Mouse (Mus musculus): ENCODE measurements around the gene Ipo7. TPM values are rescaled to one million over a fixed set of nuclear protein-coding genes. Genes with fewer than 3 reads are reported as not detected.

The Ipo7 gene
- polyA plus RNA-seq, 1 experiment, result 28.3 TPM

GRCm38 (mm10) chr7:110063731-110064130 lies 45.7 kb downstream of the Ipo7 start:
- H3K4me3 ChIP-seq, result no peak overlapping the region
- no peak overlapping the region for H3ac ChIP-seq (ENCODE audit: control insufficient read depth, insufficient read length)
- H3K79me2 ChIP-seq (ENCODE audit: control insufficient read depth, insufficient read depth), result peaks cover 61% of the 10 kb centered on the region
- H3K4me2 ChIP-seq (ENCODE audit: low read depth), result peak overlapping the region; percentile 91
- H3K36me3 ChIP-seq (ENCODE audit: control insufficient read depth, insufficient read depth), result peaks cover 9% of the 10 kb centered on the region
- TF ChIP-seq MYOG (IDR thresholded peaks at IDR 0.05; ENCODE audit: control insufficient read depth in 1 of 3, insufficient read depth in 1 of 3, insufficient read length in 2 of 3, low read depth in 2 of 3) (no peak), SRF (IDR thresholded peaks at IDR 0.05; ENCODE audit: control insufficient read depth, insufficient read length, low read depth) (no peak), POLR2AphosphoS2 (IDR thresholded peaks at IDR 0.05; ENCODE audit: insufficient read length, low read depth) (no peak), TCF3 (IDR thresholded peaks at IDR 0.05; ENCODE audit: insufficient read length, low read depth) (no peak), USF1 (IDR thresholded peaks at IDR 0.05; ENCODE audit: low read depth) (no peak), TCF12 (IDR thresholded peaks at IDR 0.05; ENCODE audit: insufficient read depth, poor library complexity, severe bottlenecking) (no peak), E2F4 (IDR thresholded peaks at IDR 0.05; ENCODE audit: insufficient read depth) (no peak), MYOD1 (IDR thresholded peaks at IDR 0.05; ENCODE audit: control insufficient read depth in 1 of 3, insufficient read length in 2 of 3, low read depth in 2 of 3) (no peak), POLR2A (IDR thresholded peaks at IDR 0.05; ENCODE audit: insufficient read length, low read depth) (no peak)
- no peaks in the 10 kb centered on the region for H3K27me3 ChIP-seq (ENCODE audit: control insufficient read depth, insufficient read depth, insufficient read length)

GRCm38 (mm10) chr7:110069070-110069469 lies 51.0 kb downstream of the Ipo7 start:
- Histone ChIP-seq H3K27me3 (ENCODE audit: control insufficient read depth, insufficient read depth, insufficient read length) (no peaks in the 10 kb centered on the region), H3K4me2 (ENCODE audit: low read depth) (no peak overlapping the region), H3K79me2 (ENCODE audit: control insufficient read depth, insufficient read depth) (peaks cover 38% of the 10 kb centered on the region), H3K4me3 (no peak overlapping the region), H3K36me3 (ENCODE audit: control insufficient read depth, insufficient read depth) (peaks cover 33% of the 10 kb centered on the region), H3ac (ENCODE audit: control insufficient read depth, insufficient read length) (no peak overlapping the region)
- no peak for TF ChIP-seq POLR2AphosphoS2 (IDR thresholded peaks at IDR 0.05; ENCODE audit: insufficient read length, low read depth)
- no peak for TF ChIP-seq USF1 (IDR thresholded peaks at IDR 0.05; ENCODE audit: low read depth)

- Histone ChIP-seq H3K4me3 (no peak overlapping the region), H3K27me3 (ENCODE audit: control insufficient read depth, insufficient read depth, insufficient read length) (no peaks in the 10 kb centered on the region), H3K4me2 (ENCODE audit: low read depth) (no peak overlapping the region), H3ac (ENCODE audit: control insufficient read depth, insufficient read length) (no peak overlapping the region), H3K79me2 (ENCODE audit: control insufficient read depth, insufficient read depth) (no peaks in the 10 kb centered on the region), H3K36me3 (ENCODE audit: control insufficient read depth, insufficient read depth) (peaks cover 34% of the 10 kb centered on the region)
- TF ChIP-seq MYOD1 (IDR thresholded peaks at IDR 0.05; ENCODE audit: control insufficient read depth in 1 of 3, insufficient read length in 2 of 3, low read depth in 2 of 3) (peak in 2 of 3 experiments; percentile 56 to 88), MYOG (IDR thresholded peaks at IDR 0.05; ENCODE audit: control insufficient read depth in 1 of 3, insufficient read depth in 1 of 3, insufficient read length in 2 of 3, low read depth in 2 of 3) (peak in 2 of 3 experiments; percentile 24 to 89), USF1 (IDR thresholded peaks at IDR 0.05; ENCODE audit: low read depth) (no peak), E2F4 (IDR thresholded peaks at IDR 0.05; ENCODE audit: insufficient read depth) (no peak), MAX (IDR thresholded peaks at IDR 0.05; ENCODE audit: low read depth) (no peak), CEBPB (IDR thresholded peaks at IDR 0.05; ENCODE audit: insufficient read depth, poor library complexity, severe bottlenecking) (no peak), TCF12 (IDR thresholded peaks at IDR 0.05; ENCODE audit: insufficient read depth, poor library complexity, severe bottlenecking) (no peak)
Measured at GRCm38 (mm10) chr7:110078168-110078567, 60.1 kb downstream of the Ipo7 start.

- TF ChIP-seq E2F4 (IDR thresholded peaks at IDR 0.05; ENCODE audit: insufficient read depth) (no peak), CEBPB (IDR thresholded peaks at IDR 0.05; ENCODE audit: insufficient read depth, poor library complexity, severe bottlenecking) (no peak), MAX (IDR thresholded peaks at IDR 0.05; ENCODE audit: low read depth) (no peak), SRF (IDR thresholded peaks at IDR 0.05; ENCODE audit: control insufficient read depth, insufficient read length, low read depth) (no peak), POLR2A (IDR thresholded peaks at IDR 0.05; ENCODE audit: insufficient read length, low read depth) (no peak), USF1 (IDR thresholded peaks at IDR 0.05; ENCODE audit: low read depth) (no peak), MYOD1 (IDR thresholded peaks at IDR 0.05; ENCODE audit: control insufficient read depth in 1 of 3, insufficient read length in 2 of 3, low read depth in 2 of 3) (no peak), TCF3 (IDR thresholded peaks at IDR 0.05; ENCODE audit: insufficient read length, low read depth) (no peak), POLR2AphosphoS2 (IDR thresholded peaks at IDR 0.05; ENCODE audit: insufficient read length, low read depth) (no peak), TCF12 (IDR thresholded peaks at IDR 0.05; ENCODE audit: insufficient read depth, poor library complexity, severe bottlenecking) (no peak), REST (IDR thresholded peaks at IDR 0.05; ENCODE audit: insufficient read depth, insufficient read length) (no peak), MYOG (IDR thresholded peaks at IDR 0.05; ENCODE audit: control insufficient read depth in 1 of 3, insufficient read depth in 1 of 3, insufficient read length in 2 of 3, low read depth in 2 of 3) (no peak)
- no peak overlapping the region for H3K4me2 ChIP-seq (ENCODE audit: low read depth)
- no peaks in the 10 kb centered on the region for H3K27me3 ChIP-seq (ENCODE audit: control insufficient read depth, insufficient read depth, insufficient read length)
- H3K36me3 ChIP-seq (ENCODE audit: control insufficient read depth, insufficient read depth), result peaks cover 40% of the 10 kb centered on the region
- H3ac ChIP-seq (ENCODE audit: control insufficient read depth, insufficient read length), result no peak overlapping the region
- H3K4me3 ChIP-seq, result no peak overlapping the region
- H3K79me2 ChIP-seq (ENCODE audit: control insufficient read depth, insufficient read depth), result no peaks in the 10 kb centered on the region
Measured at GRCm38 (mm10) chr7:110083386-110084165, 65.5 kb downstream of the Ipo7 start.

- Histone ChIP-seq H3K36me3 (ENCODE audit: control insufficient read depth, insufficient read depth) (peaks cover 50% of the 10 kb centered on the region), H3K4me2 (ENCODE audit: low read depth) (no peak overlapping the region), H3ac (ENCODE audit: control insufficient read depth, insufficient read length) (no peak overlapping the region), H3K4me3 (no peak overlapping the region), H3K79me2 (ENCODE audit: control insufficient read depth, insufficient read depth) (no peaks in the 10 kb centered on the region), H3K27me3 (ENCODE audit: control insufficient read depth, insufficient read depth, insufficient read length) (no peaks in the 10 kb centered on the region)
- no peak for TF ChIP-seq MAX (IDR thresholded peaks at IDR 0.05; ENCODE audit: low read depth)
- TF ChIP-seq TCF3 (IDR thresholded peaks at IDR 0.05; ENCODE audit: insufficient read length, low read depth), result no peak
- no peak for TF ChIP-seq USF1 (IDR thresholded peaks at IDR 0.05; ENCODE audit: low read depth)
- no peak for TF ChIP-seq E2F4 (IDR thresholded peaks at IDR 0.05; ENCODE audit: insufficient read depth)
- TF ChIP-seq REST (IDR thresholded peaks at IDR 0.05; ENCODE audit: insufficient read depth, insufficient read length), result no peak
- no peak for TF ChIP-seq POLR2AphosphoS2 (IDR thresholded peaks at IDR 0.05; ENCODE audit: insufficient read length, low read depth)
- TF ChIP-seq TCF12 (IDR thresholded peaks at IDR 0.05; ENCODE audit: insufficient read depth, poor library complexity, severe bottlenecking), result no peak
- TF ChIP-seq POLR2A (IDR thresholded peaks at IDR 0.05; ENCODE audit: insufficient read length, low read depth), result no peak
- TF ChIP-seq MYOG (IDR thresholded peaks at IDR 0.05; ENCODE audit: control insufficient read depth in 1 of 3, insufficient read depth in 1 of 3, insufficient read length in 2 of 3, low read depth in 2 of 3), result no peak
- no peak for TF ChIP-seq CEBPB (IDR thresholded peaks at IDR 0.05; ENCODE audit: insufficient read depth, poor library complexity, severe bottlenecking)
- no peak for TF ChIP-seq MYOD1 (IDR thresholded peaks at IDR 0.05; ENCODE audit: control insufficient read depth in 1 of 3, insufficient read length in 2 of 3, low read depth in 2 of 3)
- no peak for TF ChIP-seq SRF (IDR thresholded peaks at IDR 0.05; ENCODE audit: control insufficient read depth, insufficient read length, low read depth)
Measured at GRCm38 (mm10) chr7:110085217-110085616, 67.1 kb downstream of the Ipo7 start.

Measured in myocyte (in vitro differentiated cells).